ENCODE assay signal across 9 mouse cellular contexts in the genomic region with DNA sequence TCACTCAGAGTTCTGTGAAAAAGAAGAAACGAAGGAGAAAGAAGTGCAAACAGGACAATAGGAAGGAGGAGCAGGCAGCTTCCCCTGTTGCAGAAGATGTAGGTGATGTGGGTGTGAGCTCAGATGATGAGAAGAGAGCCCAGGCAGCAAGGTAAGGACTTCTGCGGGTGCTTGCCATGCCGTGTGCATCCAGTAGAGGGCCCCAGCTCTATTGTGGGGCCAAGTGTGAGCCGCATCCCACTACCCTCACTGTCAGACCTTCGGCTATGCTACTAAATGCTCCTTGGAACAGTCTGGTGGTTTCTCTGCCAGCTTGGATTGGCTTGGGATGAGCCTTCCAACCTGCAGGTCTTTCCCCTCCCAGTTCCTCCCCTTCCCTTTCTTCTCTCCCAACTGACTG. TPM values are rescaled to one million over a fixed set of nuclear protein-coding genes. Genes with fewer than 3 reads are reported as not detected.
DNase-seq lines count a peak whose midpoint lies in the region; ATAC-seq and TF ChIP-seq lines count a peak whose summit lies in the region.
"Had no signal": no experiment of that assay in that cellular context is flagged by ENCODE, and none has a peak within 500 bp of the region (broad histone marks: within the 10 kb centered on the region; RNA-seq: fewer than 3 reads in every experiment).

No protein-coding gene starts in this region.

- no peak for ATAC-seq in limb, embryonic 11.5 days (ENCODE audit: insufficient number of reproducible peaks, low FRiP score, low TSS enrichment, low read depth)

- WGBS in limb, embryonic 11.5 days: 53% methylated on average over 5 of the region's 5 CpGs

- H3K9me3 ChIP-seq in limb, embryonic 11.5 days (ENCODE audit: control insufficient read depth, low read length): no peaks in the 10 kb centered on the region
- H3K9me3 ChIP-seq: heart, embryonic 13.5 days had no signal

- no peak overlapping the region for H3K4me3 ChIP-seq in limb, embryonic 11.5 days (ENCODE audit: low read depth, low read length)
- H3K4me3 ChIP-seq: heart, embryonic 13.5 days had no signal

- H3K36me3 ChIP-seq in limb, embryonic 11.5 days (ENCODE audit: control insufficient read depth, insufficient read depth, low read length): 0 out of 2 replicates have a peak, but pooled peaks cover 3% of the 10 kb centered on the region

- intact Hi-C loops in left cerebral cortex, postnatal 4 days (cut with DNase I): no loop called here
- intact Hi-C loops in left cerebral cortex, postnatal 14 days (cut with DNase I): loop anchor here (5.0 kb wide), 1 partner anchor 38 kb away; no protein-coding TSS in a partner anchor

- H3K4me2 ChIP-seq in limb, embryonic 11.5 days (ENCODE audit: low read depth, severe bottlenecking): no peak overlapping the region
- H3K4me2 ChIP-seq: heart, embryonic 13.5 days had no signal

- peak; percentile 46 for DNase-seq in adrenal gland, postnatal 10 days
- DNase-seq in adrenal gland, postnatal 4 days (ENCODE audit: low spot score in 2 of 2): no peak
- peak; percentile 57 for DNase-seq in left cerebral cortex, postnatal 4 days
- no peak for DNase-seq in left cerebral cortex, postnatal 14 days (ENCODE audit: low spot score in 2 of 2)
- DNase-seq in brain, embryonic 14.5 days (ENCODE audit: low read depth): peak; percentile 45
- peak; percentile 43 for DNase-seq in limb, embryonic 11.5 days (ENCODE audit: low spot score)
- DNase-seq in spleen, postnatal 36 days (ENCODE audit: low spot score in 2 of 2): peak; percentile 17 to 36
- DNase-seq in left cerebral cortex, adult 8-10 months (ENCODE audit: low spot score in 2 of 2): no peak

- no peak overlapping the region for H3K9ac ChIP-seq in limb, embryonic 11.5 days (ENCODE audit: low read length)
- H3K9ac ChIP-seq: heart, embryonic 13.5 days had no signal

- H3K4me1 ChIP-seq in limb, embryonic 11.5 days (ENCODE audit: control insufficient read depth, insufficient read depth, low read length): no peaks in the 10 kb centered on the region

- peak; percentile 54; the same call in 1 of the 2 replicates for TF ChIP-seq CTCF in brain, embryonic 14.5 days (IDR thresholded peaks at IDR 0.05; ENCODE audit: borderline replicate concordance, extremely low read depth, insufficient read depth, insufficient read length)

- no peak overlapping the region for H3K27ac ChIP-seq in limb, embryonic 11.5 days (replicated peaks; ENCODE audit: low read depth, low read length)
- H3K27ac ChIP-seq: heart, embryonic 13.5 days had no signal

- no peak for TF ChIP-seq POLR2A in brain, embryonic 14.5 days (IDR thresholded peaks at IDR 0.05; ENCODE audit: borderline replicate concordance, extremely low read depth, insufficient read depth, insufficient read length, poor library complexity, severe bottlenecking)

- no peaks in the 10 kb centered on the region for H3K27me3 ChIP-seq in limb, embryonic 11.5 days (ENCODE audit: control insufficient read depth, insufficient read depth, low read length)
- H3K27me3 ChIP-seq: heart, embryonic 13.5 days had no signal

RNA-seq across cellular contexts. Expression of a gene that starts 42.7 kb away (rescaled TPM):
- 10 to 100 TPM; 39.2 to 42.3 TPM for total RNA-seq in adrenal gland, postnatal 10 days (2021)
- 10 to 100 TPM; 55.2 to 63.6 TPM for total RNA-seq in adrenal gland, postnatal 4 days (2021)
- total RNA-seq in left cerebral cortex, postnatal 4 days (2021): 10 to 100 TPM; 68.6 to 71.5 TPM
- total RNA-seq in left cerebral cortex, postnatal 14 days (2021): 10 to 100 TPM; 79.9 to 84.3 TPM
- 20.4 and 34.5 TPM in 2 replicates for polyA plus RNA-seq in brain, embryonic 14.5 days (2012; rRNA removed)
- polyA plus RNA-seq in limb, embryonic 11.5 days (2014; fragmentation: Nextera tagmentation; extraction: Ambion mirVana): 48.1 and 54.8 TPM in 2 replicates
- total RNA-seq in left cerebral cortex, adult 8-10 months (2022): 10 to 100 TPM; 72.6 to 86.2 (median 78.6) TPM

Comparison
In these comparisons a context has a peak if more than half of its experiments do, and no peak if none do; other contexts are left out.
1. DNase-seq: peak in adrenal gland, postnatal 10 days (single experiment), left cerebral cortex, postnatal 4 days (single experiment), brain, embryonic 14.5 days (single experiment), limb, embryonic 11.5 days (single experiment) and spleen, postnatal 36 days (2 of 2); none in adrenal gland, postnatal 4 days (0 of 2), left cerebral cortex, postnatal 14 days (0 of 2) and left cerebral cortex, adult 8-10 months (0 of 2).